Mouse (Mus musculus): ENCODE results near the gene Qdpr. TPM values are rescaled to one million over a fixed set of nuclear protein-coding genes. Genes with fewer than 3 reads are reported as not detected.

Gene Qdpr
- total RNA-seq, 1 experiment: 40.2 TPM

DNA sequence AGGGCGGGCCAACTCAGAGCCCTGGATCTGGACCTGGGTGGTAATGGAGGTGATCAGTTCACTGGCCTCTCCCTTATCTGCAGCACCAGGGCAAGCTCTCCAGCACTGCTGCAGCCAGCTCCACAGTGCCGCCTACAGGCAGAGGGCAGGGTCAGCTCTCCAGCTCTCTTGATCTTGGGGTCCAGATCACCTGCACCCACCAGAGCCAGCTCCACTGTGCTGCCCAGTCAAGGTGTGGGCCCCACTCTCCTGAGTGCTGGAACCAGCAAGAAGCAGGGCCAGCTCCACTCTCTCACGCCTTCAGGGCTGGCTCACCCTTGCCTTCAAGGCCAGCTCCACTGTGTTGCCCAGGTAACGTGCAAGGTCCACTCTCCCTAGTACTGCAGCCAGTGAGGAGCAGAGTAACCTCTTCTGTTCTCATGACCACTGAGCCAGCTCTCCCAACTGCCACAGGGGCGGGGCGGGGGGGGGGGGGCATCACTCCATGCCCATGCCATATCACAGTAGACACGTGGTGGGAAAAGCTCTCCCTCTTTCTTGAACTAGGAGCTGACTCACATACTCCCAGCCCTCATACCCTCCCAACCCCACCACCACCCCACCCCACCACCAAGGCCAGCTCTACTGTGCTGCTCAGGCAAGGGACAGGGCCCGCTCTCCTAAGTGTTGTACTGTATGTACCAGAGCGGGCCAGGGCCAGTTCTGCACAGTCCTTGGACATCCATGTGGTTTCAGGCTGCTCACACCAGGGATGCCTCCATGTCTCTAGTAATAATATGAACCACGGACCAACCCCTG lies 30.0 kb downstream of the Qdpr start:
- peaks cover 0 to 7% of the 10 kb centered on the region in 2 experiments; a peak in 1 of 4 replicates for H3K4me1 ChIP-seq (ENCODE audit: control insufficient read depth in 2 of 2, insufficient read depth in 2 of 2, low read length in 2 of 2, poor library complexity in 1 of 2)
- no peaks in the 10 kb centered on the region for H3K36me3 ChIP-seq (ENCODE audit: control insufficient read depth, insufficient read depth, low read length, poor library complexity, severe bottlenecking)
- peak; percentile 34 for DNase-seq (ENCODE audit: low read depth, low spot score)
- no peak overlapping the region for H3K9ac ChIP-seq (ENCODE audit: insufficient read depth, low read depth, low read length, poor library complexity, severe bottlenecking)
- no peaks in the 10 kb centered on the region for H3K9me3 ChIP-seq (ENCODE audit: control insufficient read depth, insufficient read depth, low read depth, low read length)
- H3K27ac ChIP-seq (ENCODE audit: insufficient read depth, low read depth, low read length, poor library complexity, severe bottlenecking): no peak overlapping the region
- H3K4me3 ChIP-seq (ENCODE audit: insufficient read depth in 1 of 2, low read depth in 1 of 2, low read length in 2 of 2, poor library complexity in 1 of 2, severe bottlenecking in 1 of 2): no peak overlapping the region
- in situ Hi-C loops (cut with MboI; ENCODE audit: low sequenced_read_pairs in 2 of 2, unreplicated experiment in 2 of 2): loop anchor here in 1 of 2 experiments (25.0 kb wide), 1 partner anchor 1133 kb away; no protein-coding TSS in a partner anchor
- TF ChIP-seq HCFC1 (IDR thresholded peaks at IDR 0.05; ENCODE audit: borderline replicate concordance, insufficient read depth, low read length) (no peak), ZC3H11A (IDR thresholded peaks at IDR 0.05; ENCODE audit: borderline replicate concordance, low read depth, low read length) (peak; percentile 22; the same call in 1 of the 2 replicates)

DNA sequence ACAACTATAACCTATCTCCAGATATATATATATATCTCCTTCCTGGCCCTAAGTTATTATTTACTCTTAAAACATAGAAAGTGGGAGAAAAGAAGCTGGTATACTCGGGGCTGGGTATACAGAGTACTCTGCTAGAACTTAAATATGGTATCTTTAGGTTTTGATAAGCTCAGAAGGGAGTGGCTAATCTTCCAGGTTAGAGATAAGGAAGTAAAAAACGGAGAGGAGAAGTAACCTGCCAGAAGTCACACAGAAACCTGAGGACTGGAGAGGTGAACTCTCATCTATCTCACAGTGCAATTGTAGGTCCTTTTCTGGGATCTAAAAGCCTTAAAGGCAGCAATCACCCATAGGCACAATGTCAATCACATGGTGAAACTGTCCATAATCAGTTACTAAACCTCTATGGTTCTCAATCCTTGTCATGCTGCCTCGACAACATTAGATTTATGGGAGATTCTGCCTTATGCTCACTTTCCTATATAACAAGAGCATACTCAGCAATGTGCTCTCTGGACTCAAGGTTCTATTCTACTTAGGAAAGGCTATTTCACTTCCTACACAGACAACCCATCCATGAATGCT lies 32.1 kb downstream of the Qdpr start:
- H3K9ac ChIP-seq (ENCODE audit: insufficient read depth, low read depth, low read length, poor library complexity, severe bottlenecking): no peak overlapping the region
- in situ Hi-C loops (cut with MboI; ENCODE audit: low sequenced_read_pairs in 2 of 2, unreplicated experiment in 2 of 2): loop anchor here in 1 of 2 experiments (25.0 kb wide), 1 partner anchor 1131 kb away; no protein-coding TSS in a partner anchor
- H3K4me1 ChIP-seq (ENCODE audit: control insufficient read depth in 2 of 2, insufficient read depth in 2 of 2, low read length in 2 of 2, poor library complexity in 1 of 2): peaks cover 0 to 6% of the 10 kb centered on the region in 2 experiments; a peak in 1 of 4 replicates

DNA sequence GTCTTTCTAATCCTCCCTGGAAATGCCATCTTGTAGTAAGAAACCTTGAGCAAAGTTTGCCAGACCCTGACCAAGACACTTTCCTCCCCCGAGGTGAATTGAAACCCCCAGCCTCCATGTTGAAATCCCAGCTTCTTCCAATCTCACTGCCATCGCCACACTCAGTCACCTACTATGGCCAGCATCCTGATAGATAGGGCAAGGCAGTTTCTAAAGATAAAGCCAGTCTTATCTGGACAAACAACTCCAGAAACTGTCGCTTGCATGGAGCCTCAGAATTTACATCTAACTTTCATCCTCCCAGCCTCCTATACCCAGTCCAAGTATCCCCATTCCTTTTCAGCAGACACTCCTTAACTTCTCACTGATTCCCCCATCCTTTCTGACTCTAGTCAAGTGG lies 33.6 kb downstream of the Qdpr start:
- H3K9ac ChIP-seq (ENCODE audit: insufficient read depth, low read depth, low read length, poor library complexity, severe bottlenecking): no peak overlapping the region
- peaks cover 0 to 2% of the 10 kb centered on the region in 2 experiments; a peak in 1 of 4 replicates for H3K4me1 ChIP-seq (ENCODE audit: control insufficient read depth in 2 of 2, insufficient read depth in 2 of 2, low read length in 2 of 2, poor library complexity in 1 of 2)
- no peaks in the 10 kb centered on the region for H3K36me3 ChIP-seq (ENCODE audit: control insufficient read depth, insufficient read depth, low read length, poor library complexity, severe bottlenecking)
- H3K27ac ChIP-seq (ENCODE audit: insufficient read depth, low read depth, low read length, poor library complexity, severe bottlenecking): no peak overlapping the region
- TF ChIP-seq CHD2 (IDR thresholded peaks at IDR 0.05; ENCODE audit: low read depth, low read length) (no peak), HCFC1 (IDR thresholded peaks at IDR 0.05; ENCODE audit: borderline replicate concordance, insufficient read depth, low read length) (no peak), ZC3H11A (IDR thresholded peaks at IDR 0.05; ENCODE audit: borderline replicate concordance, low read depth, low read length) (no peak), ZNF384 (IDR thresholded peaks at IDR 0.05; ENCODE audit: low read depth, low read length) (no peak), MAFK (IDR thresholded peaks at IDR 0.05; ENCODE audit: insufficient read depth, low read depth, low read length) (no peak)
- no peak overlapping the region for H3K4me3 ChIP-seq (ENCODE audit: insufficient read depth in 1 of 2, low read depth in 1 of 2, low read length in 2 of 2, poor library complexity in 1 of 2, severe bottlenecking in 1 of 2)
- no peak for DNase-seq (ENCODE audit: low read depth, low spot score)
- in situ Hi-C loops (cut with MboI; ENCODE audit: low sequenced_read_pairs in 2 of 2, unreplicated experiment in 2 of 2): loop anchor here in 1 of 2 experiments (25.0 kb wide), 1 partner anchor 1129 kb away; no protein-coding TSS in a partner anchor
- no peaks in the 10 kb centered on the region for H3K9me3 ChIP-seq (ENCODE audit: control insufficient read depth, insufficient read depth, low read depth, low read length)

More for the DNA sequence above, 32.1 kb downstream of the Qdpr start:
- no peak for DNase-seq (ENCODE audit: low read depth, low spot score)
- H3K36me3 ChIP-seq (ENCODE audit: control insufficient read depth, insufficient read depth, low read length, poor library complexity, severe bottlenecking): no peaks in the 10 kb centered on the region
- no peak overlapping the region for H3K4me3 ChIP-seq (ENCODE audit: insufficient read depth in 1 of 2, low read depth in 1 of 2, low read length in 2 of 2, poor library complexity in 1 of 2, severe bottlenecking in 1 of 2)
- no peak overlapping the region for H3K27ac ChIP-seq (ENCODE audit: insufficient read depth, low read depth, low read length, poor library complexity, severe bottlenecking)
- TF ChIP-seq ZNF384 (IDR thresholded peaks at IDR 0.05; ENCODE audit: low read depth, low read length) (no peak), ZC3H11A (IDR thresholded peaks at IDR 0.05; ENCODE audit: borderline replicate concordance, low read depth, low read length) (no peak), HCFC1 (IDR thresholded peaks at IDR 0.05; ENCODE audit: borderline replicate concordance, insufficient read depth, low read length) (no peak), CHD2 (IDR thresholded peaks at IDR 0.05; ENCODE audit: low read depth, low read length) (no peak), MAFK (IDR thresholded peaks at IDR 0.05; ENCODE audit: insufficient read depth, low read depth, low read length) (no peak)
- H3K9me3 ChIP-seq (ENCODE audit: control insufficient read depth, insufficient read depth, low read depth, low read length): no peaks in the 10 kb centered on the region

DNA sequence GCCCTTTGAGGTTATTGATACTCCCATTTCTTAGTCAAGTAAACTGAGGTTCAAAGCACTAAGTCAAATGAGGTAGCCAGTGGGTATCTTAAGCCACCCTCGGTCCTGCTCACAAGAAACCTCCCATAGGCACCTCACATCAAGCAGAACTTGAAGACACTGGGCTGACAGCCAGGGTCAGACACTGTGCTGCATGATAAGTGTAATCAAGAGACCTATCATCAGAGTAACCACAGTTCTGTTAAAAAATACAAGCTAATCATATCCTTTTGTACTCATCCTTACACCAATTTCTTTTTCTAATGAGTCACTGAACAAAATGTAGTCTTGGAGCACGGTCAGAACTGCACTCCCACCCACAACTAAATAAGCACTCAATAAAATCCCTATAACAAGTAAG lies 43.9 kb downstream of the Qdpr start:
- Histone ChIP-seq H3K4me1 (ENCODE audit: control insufficient read depth in 2 of 2, insufficient read depth in 2 of 2, low read length in 2 of 2, poor library complexity in 1 of 2) (no peaks in the 10 kb centered on the region), H3K4me3 (ENCODE audit: insufficient read depth in 1 of 2, low read depth in 1 of 2, low read length in 2 of 2, poor library complexity in 1 of 2, severe bottlenecking in 1 of 2) (no peak overlapping the region), H3K27ac (ENCODE audit: insufficient read depth, low read depth, low read length, poor library complexity, severe bottlenecking) (no peak overlapping the region), H3K36me3 (ENCODE audit: control insufficient read depth, insufficient read depth, low read length, poor library complexity, severe bottlenecking) (no peaks in the 10 kb centered on the region), H3K9me3 (ENCODE audit: control insufficient read depth, insufficient read depth, low read depth, low read length) (no peaks in the 10 kb centered on the region), H3K9ac (ENCODE audit: insufficient read depth, low read depth, low read length, poor library complexity, severe bottlenecking) (no peak overlapping the region)
- TF ChIP-seq CHD2 (IDR thresholded peaks at IDR 0.05; ENCODE audit: low read depth, low read length) (no peak), HCFC1 (IDR thresholded peaks at IDR 0.05; ENCODE audit: borderline replicate concordance, insufficient read depth, low read length) (no peak), ZC3H11A (IDR thresholded peaks at IDR 0.05; ENCODE audit: borderline replicate concordance, low read depth, low read length) (no peak), ZNF384 (IDR thresholded peaks at IDR 0.05; ENCODE audit: low read depth, low read length) (no peak), MAFK (IDR thresholded peaks at IDR 0.05; ENCODE audit: insufficient read depth, low read depth, low read length) (no peak)
- in situ Hi-C loops (cut with MboI; ENCODE audit: low sequenced_read_pairs in 2 of 2, unreplicated experiment in 2 of 2): loop anchor here in 1 of 2 experiments (25.0 kb wide), 1 partner anchor 1119 kb away; no protein-coding TSS in a partner anchor
- no peak for DNase-seq (ENCODE audit: low read depth, low spot score)
